Mouse (Mus musculus) liver, embryonic 14.5 days (tissue): Measurements from ENCODE around the gene Zfp740.

Experiments
- CTCF ChIP-seq: IDR thresholded peaks from 2 replicates; pipeline ENCODE4 v1.5.1; 2016; ENCODE audit warnings: antibody characterized with exemption, low read depth, control low read depth
- EP300 ChIP-seq: IDR thresholded peaks from 2 replicates; pipeline ENCODE4 v1.6.1; 2016; ENCODE audit warnings: antibody characterized with exemption, low read depth

- TF ChIP-seq CTCF (no peak), EP300 (no peak)
These were observed 7.8 kb downstream of the Zfp740 start for GRCm38 (mm10) chr15:102210816-102211215.
